Mouse (Mus musculus) stomach, postnatal 0 days (tissue): ENCODE data around the gene Camsap3. TPM values are rescaled to one million over a fixed set of nuclear protein-coding genes. Genes with fewer than 3 reads are reported as not detected.
A peak's percentile ranks its signal among the peaks of the same experiment; 100 is the strongest.

Experiments
- ATAC-seq: fragments of 200-750 bp; cut with Nextera tagmentation; 2 replicates; pipeline ENCODE4 v1.8.0; 2017; ENCODE audit not compliant: low FRiP score, low TSS enrichment
- DNase-seq: peaks from one replicate; pipeline ENCODE4 v3.0.0-alpha.2; 2016; ENCODE audit warnings: low spot score
- H3K27ac ChIP-seq: fragments of 300-500 bp; sonication (generic); replicated peaks from 2 replicates; pipeline ENCODE4 v1.5.1; 2014; ENCODE audit warnings: mild to moderate bottlenecking, control low read depth
- H3K27me3 ChIP-seq: fragments of 300-500 bp; sonication (generic); 2 replicates; pipeline ENCODE4 v1.6.1; 2014; ENCODE audit warnings: low read length; ENCODE audit not compliant: control insufficient read depth, insufficient read depth
- H3K36me3 ChIP-seq: fragments of 300-500 bp; sonication (generic); 2 replicates; pipeline ENCODE4 v1.6.1; 2014; ENCODE audit warnings: low read length, mixed read lengths; ENCODE audit not compliant: control insufficient read depth, insufficient read depth
- H3K4me1 ChIP-seq: fragments of 300-500 bp; sonication (generic); replicated peaks from 2 replicates; pipeline ENCODE4 v1.6.1; 2014; ENCODE audit warnings: antibody characterized with exemption; ENCODE audit not compliant: control insufficient read depth, insufficient read depth
- H3K4me2 ChIP-seq: fragments of 300-500 bp; sonication (generic); replicated peaks from 2 replicates; pipeline ENCODE4 v1.6.1; 2014; ENCODE audit warnings: low read depth, mild to moderate bottlenecking, control low read depth, moderate library complexity
- H3K4me3 ChIP-seq: fragments of 300-500 bp; sonication (generic); 2 replicates; pipeline ENCODE4 v1.5.1; 2014; ENCODE audit warnings: low read depth, low read length, control low read depth
- H3K9ac ChIP-seq: fragments of 300-500 bp; sonication (generic); 2 replicates; pipeline ENCODE4 v1.6.1; 2014; ENCODE audit warnings: mild to moderate bottlenecking, low read length, control low read depth, mixed read lengths
- H3K9me3 ChIP-seq: fragments of 300-500 bp; sonication (generic); 2 replicates; pipeline ENCODE4 v1.6.1; 2016; ENCODE audit warnings: low read length; ENCODE audit not compliant: control insufficient read depth
- CTCF ChIP-seq: IDR thresholded peaks from 2 replicates; pipeline ENCODE4 v1.5.1; 2016; ENCODE audit warnings: antibody characterized with exemption, low read depth, mild to moderate bottlenecking, moderate library complexity
- EP300 ChIP-seq: optimal IDR thresholded peaks from 2 replicates; pipeline ENCODE3; 2016; ENCODE audit warnings: antibody characterized with exemption
- WGBS: fragments of 180-500 bp; shearing (Covaris S2); extraction: QIAGEN DNeasy Blood & Tissue Kit; methylation state at CpG from one replicate; pipeline ENCODE4 v1.1.7; 2014; 5-methylcytosine and 5-hydroxymethylcytosine counted together
- polyA plus RNA-seq: library from polyadenylated mRNA; unstranded; fragments of >200 nt; fragmentation: Nextera tagmentation; extraction: Ambion mirVana; gene quantifications from 2 replicates; pipeline ENCODE4 v1.2.1, GENCODE M21; 2015

Camsap3 gene
- 14.2 and 20.1 TPM in 2 replicates for polyA plus RNA-seq

DNA sequence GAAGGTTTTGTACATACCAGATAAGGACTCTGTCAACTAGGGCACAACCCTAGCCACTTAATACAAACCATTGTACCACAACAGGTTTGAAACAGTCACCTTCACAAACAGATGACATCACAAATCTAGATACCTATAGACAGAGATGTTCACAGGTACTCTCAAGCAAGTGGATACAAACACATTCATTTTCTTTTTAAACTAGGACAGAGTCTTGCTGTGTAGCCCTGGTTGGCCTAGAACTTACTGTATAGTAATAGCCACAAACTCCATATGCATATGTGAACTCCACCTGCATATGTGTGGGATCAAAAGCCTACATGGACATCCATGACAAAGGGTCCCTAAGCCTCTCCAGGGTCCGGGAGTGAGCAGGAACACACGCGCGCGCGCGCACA is at the start of gene Camsap3:
Gene Camsap3 (plus strand): TSS at position 301 of the 398 bp plus-strand sequence.
- Histone ChIP-seq H3K4me2 (peak within 1 kb of the TSS; percentile 81), H3K9me3 (no peaks in the 10 kb centered on the region), H3K4me3 (peak within 1 kb of the TSS; percentile 68), H3K36me3 (no peaks in the 10 kb centered on the region), H3K9ac (peak within 1 kb of the TSS; percentile 80), H3K27me3 (no peaks in the 10 kb centered on the region), H3K27ac (peak within 1 kb of the TSS; percentile 93), H3K4me1 (no peaks in the 10 kb centered on the region)
- 0% methylated on average over 2 of the region's 7 CpGs for WGBS
- ATAC-seq (peak; percentile 9), DNase-seq (no peak)
- TF ChIP-seq CTCF = no peak

DNA sequence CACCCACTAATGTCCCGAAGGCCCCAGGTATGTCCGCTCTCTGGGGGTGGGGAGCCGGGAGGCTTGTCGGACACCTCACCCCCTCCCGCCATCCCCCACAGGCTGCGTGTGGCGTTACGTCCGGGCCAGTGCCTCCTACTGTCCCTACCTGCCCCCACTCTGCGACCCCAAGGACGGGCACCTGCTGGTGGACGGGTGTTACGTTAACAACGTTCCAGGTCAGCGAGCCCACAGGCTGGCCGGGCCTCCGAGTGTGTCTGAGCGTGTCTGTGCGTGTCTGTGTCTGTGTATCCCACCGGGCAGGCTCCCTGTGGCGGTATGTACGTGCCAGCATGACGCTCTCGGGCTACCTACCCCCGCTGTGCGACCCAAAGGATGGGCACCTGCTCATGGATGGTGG is 49.4 kb upstream of the Camsap3 start:
- Histone ChIP-seq H3K27me3 (no peaks in the 10 kb centered on the region), H3K9me3 (no peaks in the 10 kb centered on the region), H3K4me3 (no peak overlapping the region), H3K36me3 (peaks cover 22% of the 10 kb centered on the region), H3K9ac (no peak overlapping the region), H3K4me2 (no peak overlapping the region), H3K27ac (no peak overlapping the region), H3K4me1 (no peaks in the 10 kb centered on the region)
- ATAC-seq (no peak), DNase-seq (no peak)
- 94% methylated on average over 26 of the region's 26 CpGs for WGBS
- TF ChIP-seq CTCF (no peak), EP300 (no peak)

DNA sequence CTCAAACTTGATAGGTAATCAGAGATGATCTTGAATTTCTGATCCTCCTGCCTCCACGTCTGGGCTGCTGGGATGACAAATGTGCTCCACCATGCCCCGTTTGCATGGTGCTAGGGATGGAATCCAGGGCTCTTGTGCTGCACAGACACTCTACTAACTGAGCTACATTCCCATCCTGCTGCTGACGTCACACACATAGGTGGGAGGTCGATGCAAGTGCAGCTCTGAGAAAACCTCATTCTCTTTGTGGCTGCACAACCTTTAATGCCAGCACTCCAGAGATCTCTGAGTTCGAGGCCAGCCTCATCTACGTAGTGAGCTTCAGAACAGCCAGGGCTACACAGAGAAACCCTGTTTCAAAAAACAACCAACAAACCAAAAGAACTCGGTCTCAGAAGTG is 47.9 kb upstream of the Camsap3 start:
- Histone ChIP-seq H3K4me3 (no peak overlapping the region), H3K9ac (no peak overlapping the region), H3K27ac (no peak overlapping the region), H3K4me1 (no peaks in the 10 kb centered on the region), H3K9me3 (no peaks in the 10 kb centered on the region), H3K27me3 (no peaks in the 10 kb centered on the region), H3K4me2 (no peak overlapping the region), H3K36me3 (peaks cover 28% of the 10 kb centered on the region)
- no peak for ATAC-seq
- 85% methylated on average over 7 of the region's 7 CpGs for WGBS
- no peak for TF ChIP-seq CTCF
- TF ChIP-seq EP300 = no peak
- DNase-seq = no peak

DNA sequence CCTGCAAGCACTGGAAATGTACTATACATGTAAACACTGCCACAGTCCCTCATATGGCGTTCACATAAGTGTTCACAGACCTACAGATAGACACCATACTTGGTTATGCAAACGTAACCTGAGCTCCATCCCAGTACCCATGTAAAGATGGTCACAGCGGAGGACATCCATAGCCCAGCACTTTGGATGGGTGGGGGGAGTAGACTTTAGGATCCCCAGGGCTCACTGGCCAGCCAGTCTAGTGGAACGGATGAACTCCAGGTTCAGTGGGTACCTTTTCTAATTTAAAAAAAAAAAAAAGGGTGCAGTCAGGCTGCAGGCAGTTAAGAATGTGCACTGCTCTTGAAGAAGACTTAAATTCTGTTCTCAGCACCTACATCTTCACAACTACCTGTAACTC is 47.0 kb upstream of the Camsap3 start:
- no peak for DNase-seq
- H3K27ac ChIP-seq = no peak overlapping the region
- H3K36me3 ChIP-seq = peaks cover 33% of the 10 kb centered on the region
- TF ChIP-seq EP300 (no peak), CTCF (no peak)
- no peaks in the 10 kb centered on the region for H3K27me3 ChIP-seq
- 88% methylated on average over 4 of the region's 4 CpGs for WGBS
- no peaks in the 10 kb centered on the region for H3K9me3 ChIP-seq
- no peak overlapping the region for H3K4me2 ChIP-seq
- no peaks in the 10 kb centered on the region for H3K4me1 ChIP-seq
- no peak overlapping the region for H3K4me3 ChIP-seq
- H3K9ac ChIP-seq = no peak overlapping the region
- ATAC-seq = no peak

DNA sequence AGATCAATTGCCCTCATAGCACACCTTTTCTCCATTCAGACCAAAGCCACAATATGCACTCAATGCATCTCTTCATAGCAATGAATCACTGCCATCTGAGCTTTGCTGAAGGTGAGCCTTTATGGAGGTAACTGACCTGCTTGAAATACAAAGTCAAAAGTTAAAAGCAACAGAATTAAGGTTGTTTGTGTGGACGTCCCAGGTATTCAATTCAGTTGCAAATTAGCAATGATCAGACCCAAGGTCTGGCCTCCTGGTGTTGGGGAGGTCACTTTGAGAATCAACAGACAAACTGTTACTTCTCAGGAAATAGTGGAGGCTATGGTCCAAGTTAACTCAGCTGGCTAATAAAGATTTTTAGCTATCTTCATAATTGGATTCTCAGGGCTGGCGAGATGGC is 40.6 kb upstream of the Camsap3 start:
- Histone ChIP-seq H3K9me3 (no peaks in the 10 kb centered on the region), H3K4me1 (no peaks in the 10 kb centered on the region), H3K4me2 (no peak overlapping the region), H3K27me3 (no peaks in the 10 kb centered on the region), H3K36me3 (peaks cover 11% of the 10 kb centered on the region; the same call in 1 of the 2 replicates), H3K9ac (no peak overlapping the region), H3K4me3 (no peak overlapping the region), H3K27ac (no peak overlapping the region)
- TF ChIP-seq CTCF (no peak), EP300 (no peak)
- WGBS = 90% methylated on average over 2 of the region's 2 CpGs
- DNase-seq (no peak), ATAC-seq (no peak)

DNA sequence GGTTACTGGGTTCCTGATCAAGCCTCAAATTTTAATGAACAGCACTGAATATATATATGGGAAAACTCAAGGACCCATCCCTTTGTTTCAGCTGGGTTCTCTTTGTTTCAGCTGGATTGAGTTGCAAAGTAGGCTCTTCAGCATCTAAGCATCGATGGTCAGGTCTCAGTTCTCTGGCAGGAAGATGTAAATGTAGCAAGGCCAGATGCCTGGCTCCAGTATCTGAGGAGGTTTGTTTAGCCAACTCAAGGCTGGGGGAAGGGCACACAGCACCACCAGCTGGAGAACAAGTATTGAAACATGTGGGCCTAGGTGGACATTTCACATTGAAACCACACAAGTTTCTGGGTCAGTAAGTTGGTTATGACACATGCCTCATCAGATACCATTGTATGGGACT is 34.9 kb upstream of the Camsap3 start:
- Histone ChIP-seq H3K9ac (no peak overlapping the region), H3K4me3 (no peak overlapping the region), H3K36me3 (no peaks in the 10 kb centered on the region), H3K9me3 (no peaks in the 10 kb centered on the region), H3K27ac (no peak overlapping the region), H3K4me1 (no peaks in the 10 kb centered on the region), H3K4me2 (no peak overlapping the region), H3K27me3 (no peaks in the 10 kb centered on the region)
- DNase-seq (no peak), ATAC-seq (no peak)
- 86% methylated on average over 1 of the region's 1 CpGs for WGBS
- TF ChIP-seq EP300 (no peak), CTCF (no peak)
